Mouse (Mus musculus) MEL (cell line): Measurements from ENCODE around the gene Slc20a1.

Experiments used
- CHD2 ChIP-seq: IDR thresholded peaks from 2 replicates; pipeline ENCODE4 v1.6.1; 2011; ENCODE audit warnings: low read length, improper control_type of control experiment
- CTCF ChIP-seq, 3 experiments: IDR thresholded peaks in 2 of 3; conservative IDR thresholded peaks in 1 of 3; 2 replicates each; pipeline ENCODE4 v1.5.1; 2011 to 2012; ENCODE audit warnings: low read length in 3 of 3, low read depth in 2 of 3, mild to moderate bottlenecking in 2 of 3, improper control_type of control experiment in 1 of 3, inconsistent platforms in 1 of 3, mixed read lengths in 1 of 3, moderate library complexity in 1 of 3; ENCODE audit not compliant: control insufficient read depth in 1 of 3, insufficient read depth in 1 of 3, poor library complexity in 1 of 3, severe bottlenecking in 1 of 3
- E2F4 ChIP-seq: IDR thresholded peaks from 2 replicates; pipeline ENCODE4 v1.6.1; 2011; ENCODE audit warnings: low read depth, low read length, improper control_type of control experiment, borderline replicate concordance
- EP300 ChIP-seq, 2 experiments: IDR thresholded peaks; 2 replicates each; pipeline ENCODE4 v1.6.1; 2011; ENCODE audit warnings: improper control_type of control experiment in 2 of 2, low read length in 2 of 2, low read depth in 1 of 2, mild to moderate bottlenecking in 1 of 2
- GATA1 ChIP-seq: IDR thresholded peaks from 2 replicates; pipeline ENCODE4 v1.6.1; 2011; ENCODE audit warnings: low read depth, low read length, improper control_type of control experiment
- NELFE ChIP-seq: IDR thresholded peaks from 2 replicates; pipeline ENCODE4 v1.6.1; 2011; ENCODE audit warnings: low read depth, low read length, improper control_type of control experiment
- RCOR1 ChIP-seq: IDR thresholded peaks from 2 replicates; pipeline ENCODE4 v1.6.1; 2012; ENCODE audit warnings: low read depth, mild to moderate bottlenecking, inconsistent platforms, low read length, improper control_type of control experiment
- ZNF384 ChIP-seq: IDR thresholded peaks from 2 replicates; pipeline ENCODE4 v1.6.1; 2012; ENCODE audit warnings: low read depth, mild to moderate bottlenecking, inconsistent platforms, low read length, improper control_type of control experiment

DNA sequence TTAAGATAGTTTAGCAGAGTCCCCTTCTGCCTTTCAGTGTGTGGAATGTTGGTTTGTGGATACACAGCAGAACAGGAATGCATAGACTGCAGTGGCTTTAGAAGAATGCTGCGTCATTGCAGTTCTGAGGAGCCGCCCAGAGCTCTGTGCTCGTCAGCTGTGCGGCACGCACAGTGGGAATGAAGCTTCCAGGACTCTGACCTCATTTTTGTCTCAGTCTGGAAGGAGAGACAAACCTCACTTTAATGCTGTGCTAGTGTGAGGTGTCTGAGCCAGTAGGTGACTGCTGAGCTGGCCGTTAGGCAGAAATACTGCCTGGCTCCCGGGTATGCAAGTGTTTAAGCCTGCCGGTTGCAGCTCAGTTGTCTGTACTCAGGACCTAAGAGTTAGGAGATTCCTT is 8.3 kb downstream of the Slc20a1 start:
- no peak for TF ChIP-seq CTCF (IDR thresholded peaks at IDR 0.05 in 2 of 3, conservative IDR thresholded peaks at IDR 0.05 in 1 of 3; ENCODE audit: control insufficient read depth in 1 of 3, insufficient read depth in 1 of 3, low read depth in 2 of 3, low read length in 3 of 3, poor library complexity in 1 of 3, severe bottlenecking in 1 of 3)
- TF ChIP-seq ZNF384, result no peak
- no peak for TF ChIP-seq NELFE
- TF ChIP-seq RCOR1, result no peak
- no peak for TF ChIP-seq GATA1
- no peak for TF ChIP-seq CHD2
- no peak for TF ChIP-seq EP300 (IDR thresholded peaks at IDR 0.05; ENCODE audit: low read depth in 1 of 2, low read length in 2 of 2)
- no peak for TF ChIP-seq E2F4
